In genomic region chr6:36960658-36961057, GRCm38 (mm10) we compare ENCODE assay signal across 25 mouse cellular contexts.
DNase-seq lines count a peak whose midpoint lies in the region; ATAC-seq and TF ChIP-seq lines count a peak whose summit lies in the region.
"Had no signal": no experiment of that assay in that cellular context is flagged by ENCODE, and none has a peak within 500 bp of the region (broad histone marks: within the 10 kb centered on the region; RNA-seq: fewer than 3 reads in every experiment).

No protein-coding gene starts in this region.

- WGBS in kidney, adult 2 months, result 67% methylated on average over 4 of the region's 4 CpGs
- 68% methylated on average over 4 of the region's 4 CpGs for WGBS in kidney, embryonic 16.5 days
- 88% methylated on average over 4 of the region's 4 CpGs for whole genome bisulfite sequencing in midbrain, embryonic 14.5 days

- H3K9me3 ChIP-seq in kidney, embryonic 16.5 days (ENCODE audit: low read length), result no peaks in the 10 kb centered on the region
- H3K9me3 ChIP-seq in midbrain, embryonic 14.5 days (ENCODE audit: control insufficient read depth, low read length), result no peaks in the 10 kb centered on the region; the same call in 1 of the 2 replicates
- H3K9me3 ChIP-seq: embryonic facial prominence, embryonic 10.5 days; embryonic facial prominence, embryonic 13.5 days; forebrain, embryonic 12.5 days; forebrain, embryonic 15.5 days; hindbrain, embryonic 12.5 days had no signal

- no peaks in the 10 kb centered on the region for H3K36me3 ChIP-seq in kidney, adult 2 months (ENCODE audit: control insufficient read depth, insufficient read depth, low read length)
- no peaks in the 10 kb centered on the region for H3K36me3 ChIP-seq in kidney, embryonic 16.5 days (ENCODE audit: insufficient read depth, low read length)
- H3K36me3 ChIP-seq in midbrain, embryonic 14.5 days (ENCODE audit: control insufficient read depth, insufficient read depth, low read length), result 0 out of 2 replicates have a peak, but pooled peaks cover 4% of the 10 kb centered on the region
- H3K36me3 ChIP-seq: embryonic facial prominence, embryonic 10.5 days; embryonic facial prominence, embryonic 13.5 days; forebrain, embryonic 12.5 days; forebrain, embryonic 15.5 days; hindbrain, embryonic 12.5 days had no signal

- H3K4me1 ChIP-seq in kidney, adult 2 months (ENCODE audit: control insufficient read depth, insufficient read depth, low read length), result no peaks in the 10 kb centered on the region
- no peaks in the 10 kb centered on the region for H3K4me1 ChIP-seq in kidney, embryonic 16.5 days (ENCODE audit: insufficient read depth, low read length)
- no peaks in the 10 kb centered on the region for H3K4me1 ChIP-seq in midbrain, embryonic 14.5 days (ENCODE audit: control insufficient read depth, insufficient read depth, low read length)
- H3K4me1 ChIP-seq: embryonic facial prominence, embryonic 10.5 days; embryonic facial prominence, embryonic 13.5 days; forebrain, embryonic 12.5 days; forebrain, embryonic 15.5 days; hindbrain, embryonic 12.5 days had no signal

- no peak for TF ChIP-seq POLR2A in kidney, adult 2 months (IDR thresholded peaks at IDR 0.05; ENCODE audit: low read depth, low read length)

- H3K27ac ChIP-seq in kidney, adult 2 months (ENCODE audit: insufficient read depth, low read depth, low read length), result no peak overlapping the region
- H3K27ac ChIP-seq in kidney, embryonic 16.5 days (ENCODE audit: low read length), result no peak overlapping the region
- no peak overlapping the region for H3K27ac ChIP-seq in midbrain, embryonic 14.5 days (replicated peaks; ENCODE audit: low read depth, low read length)
- H3K27ac ChIP-seq: embryonic facial prominence, embryonic 10.5 days; embryonic facial prominence, embryonic 13.5 days; forebrain, embryonic 12.5 days; forebrain, embryonic 15.5 days; heart, adult 2 months; hindbrain, embryonic 12.5 days had no signal

- H3K9ac ChIP-seq in kidney, embryonic 16.5 days (replicated peaks; ENCODE audit: low read length), result no peak overlapping the region
- H3K9ac ChIP-seq in midbrain, embryonic 14.5 days (replicated peaks; ENCODE audit: low read length), result no peak overlapping the region
- H3K9ac ChIP-seq: embryonic facial prominence, embryonic 13.5 days; forebrain, embryonic 12.5 days; forebrain, embryonic 15.5 days; hindbrain, embryonic 12.5 days had no signal

- H3K4me3 ChIP-seq in kidney, adult 2 months (ENCODE audit: insufficient read depth, low read depth, low read length), result no peak overlapping the region
- H3K4me3 ChIP-seq in kidney, embryonic 16.5 days (ENCODE audit: low read length), result no peak overlapping the region
- H3K4me3 ChIP-seq in midbrain, embryonic 14.5 days (replicated peaks; ENCODE audit: low read depth, low read length), result no peak overlapping the region
- H3K4me3 ChIP-seq: embryonic facial prominence, embryonic 10.5 days; embryonic facial prominence, embryonic 13.5 days; erythroblast, embryonic 14.5 days; forebrain, embryonic 12.5 days; forebrain, embryonic 15.5 days; heart, adult 2 months; hindbrain, embryonic 12.5 days had no signal

- TF ChIP-seq CTCF in kidney, adult 2 months (conservative IDR thresholded peaks at IDR 0.05; ENCODE audit: insufficient read depth, insufficient read length, low read depth, low read length), result no peak

- no peaks in the 10 kb centered on the region for H3K27me3 ChIP-seq in kidney, adult 2 months (replicated peaks; ENCODE audit: control insufficient read depth, insufficient read depth, low read length)
- no peaks in the 10 kb centered on the region for H3K27me3 ChIP-seq in kidney, embryonic 16.5 days (ENCODE audit: insufficient read depth, low read length)
- no peaks in the 10 kb centered on the region for H3K27me3 ChIP-seq in midbrain, embryonic 14.5 days (ENCODE audit: control insufficient read depth, insufficient read depth, low read length)
- H3K27me3 ChIP-seq: embryonic facial prominence, embryonic 13.5 days; forebrain, embryonic 12.5 days; forebrain, embryonic 15.5 days; hindbrain, embryonic 12.5 days had no signal

- ATAC-seq in kidney, embryonic 16.5 days (ENCODE audit: low FRiP score, low TSS enrichment), result peak; percentile 91
- no peak for ATAC-seq in midbrain, embryonic 14.5 days (ENCODE audit: low FRiP score, low TSS enrichment)
- ATAC-seq: CD4-positive, CD25-positive, alpha-beta regulatory T cell, adult 4 months; forebrain, embryonic 15.5 days had no signal

- no peak overlapping the region for H3K4me2 ChIP-seq in kidney, embryonic 16.5 days (replicated peaks; ENCODE audit: low read depth, low read length)
- no peak overlapping the region for H3K4me2 ChIP-seq in midbrain, embryonic 14.5 days (ENCODE audit: low read length)
- H3K4me2 ChIP-seq: embryonic facial prominence, embryonic 13.5 days; forebrain, embryonic 12.5 days; forebrain, embryonic 15.5 days; heart, embryonic 11.5 days; hindbrain, embryonic 12.5 days had no signal

- peak; percentile 59 for DNase-seq in kidney, adult 2 months
- DNase-seq in kidney, adult 9 months, result peak; percentile 58
- DNase-seq in kidney, postnatal 25 days, result peak; percentile 41 to 63
- no peak for DNase-seq in midbrain, embryonic 14.5 days
- DNase-seq in layer of hippocampus, postnatal 10 days (ENCODE audit: low spot score in 2 of 2), result no peak
- DNase-seq in urinary bladder, postnatal 10 days (ENCODE audit: low spot score), result no peak
- no peak for DNase-seq in urinary bladder, postnatal 14 days (ENCODE audit: low spot score)
- DNase-seq: adrenal gland, adult 2 months; adrenal gland, postnatal 14 days; cerebellum, adult 11 months; cerebellum, adult 2 months; cerebellum, adult 9-11 months; cerebellum, postnatal 25 days; embryo, embryonic 11 days; gastrocnemius, postnatal 36 days; heart, adult 2 months had no signal

Comparison
In these comparisons a context has a peak if more than half of its experiments do, and no peak if none do; other contexts are left out.
1. DNase-seq: peak in kidney, adult 2 months (single experiment), kidney, adult 9 months (single experiment) and kidney, postnatal 25 days (2 of 2); none in midbrain, embryonic 14.5 days (single experiment), layer of hippocampus, postnatal 10 days (0 of 2), urinary bladder, postnatal 10 days (single experiment) and urinary bladder, postnatal 14 days (single experiment).